Mouse (Mus musculus) T-cell, adult 66 days (primary cell): Measurements from ENCODE around the gene Hspb11. TPM values are rescaled to one million over a fixed set of nuclear protein-coding genes. Genes with fewer than 3 reads are reported as not detected.

Experiments
- total RNA-seq, 2 experiments: library from RNA; stranded (reverse); gene quantifications; 3 replicates in 1 of 2; 4 replicates in 1 of 2; pipeline ENCODE4 v1.2.4; 2023

Hspb11 gene
- total RNA-seq: 10 to 100 TPM; 32.1 to 41.9 TPM

GRCm38 (mm10) chr4:107253125-107254091 lies at the start of gene Hspb11, which contains the start of gene Lrrc42:
Gene Hspb11, plus strand, starts transcription at chr4:107253593.
Gene Lrrc42, minus strand, starts transcription at chr4:107253532.

GRCm38 (mm10) chr4:107208880-107209279 lies 44.5 kb upstream of the Hspb11 start, which contains the start of gene Ldlrad1:
Gene Ldlrad1, plus strand, starts transcription at chr4:107209180.

GRCm38 (mm10) chr4:107306966-107307365 lies 53.6 kb downstream of the Hspb11 start, which contains the start of gene Dio1:
Gene Dio1, minus strand, starts transcription at chr4:107307169.

GRCm38 (mm10) chr4:107313690-107314478 lies 60.5 kb downstream of the Hspb11 start, which contains the start of gene Yipf1:
Gene Yipf1, plus strand, starts transcription at chr4:107314363.

Other genes with a start within 250 kb of the Hspb11 start
- gene Mrpl37, start 186.7 kb upstream of the Hspb11 start, total RNA-seq: 10 to 100 TPM; 73.8 to 78.0 TPM
- gene Cyb5rl, start 186.6 kb upstream of the Hspb11 start, total RNA-seq: 10 to 100 TPM in 1 of 2 experiments, 1 to 10 TPM in 1; 6.0 to 11.3 TPM
- under 1 TPM in 1 of 2 experiments, not detected in 1; 0.56 TPM for gene Cdcp2, start 156.7 kb upstream of the Hspb11 start, total RNA-seq
- gene Tmem59, start 75.2 kb upstream of the Hspb11 start, total RNA-seq: 100 to 1,000 TPM; 115 to 138 TPM
- 10 to 100 TPM; 33.2 to 36.1 TPM for gene Tceanc2, start 74.5 kb upstream of the Hspb11 start, total RNA-seq
- gene Ldlrad1, start 44.4 kb upstream of the Hspb11 start, total RNA-seq: 1 to 10 TPM in 1 of 2 experiments, not detected in 1; 1.0 TPM
- 10 to 100 TPM; 51.5 to 53.0 TPM for gene Lrrc42, start 61 bp upstream of the Hspb11 start, total RNA-seq
- not detected for gene Dio1, start 53.6 kb downstream of the Hspb11 start, total RNA-seq
- 10 to 100 TPM; 45.7 to 50.8 TPM for gene Yipf1, start 60.8 kb downstream of the Hspb11 start, total RNA-seq
- gene Ndc1, start 114.2 kb downstream of the Hspb11 start, total RNA-seq: 10 to 100 TPM; 12.2 to 12.8 TPM
- gene Glis1, start 181.0 kb downstream of the Hspb11 start, total RNA-seq: not detected